Mouse (Mus musculus) megakaryocyte-erythroid progenitor cell, adult 5-6 weeks (primary cell): ENCODE data around the gene Bcor. TPM values are rescaled to one million over a fixed set of nuclear protein-coding genes. Genes with fewer than 3 reads are reported as not detected.
A peak's percentile ranks its signal among the peaks of the same experiment; 100 is the strongest.

Experiments
- ATAC-seq: replicated peaks from 2 replicates; pipeline ENCODE4 v1.8.0; 2016; ENCODE audit warnings: mild to moderate bottlenecking, inconsistent platforms; ENCODE audit not compliant: severe bottlenecking, poor library complexity, low FRiP score, low TSS enrichment
- total RNA-seq, 2 experiments: library from RNA; stranded (forward) in 1 of 2; stranded (reverse) in 1 of 2; fragments of 200-1000, 215-1000 nt in 1 of 2; fragments of >200 nt in 1 of 2; fragmentation: Nextera tagmentation in 1 of 2; gene quantifications; 2 replicates each; pipeline ENCODE4 v1.2.3; 2014 to 2017

Bcor gene
- total RNA-seq, 2 experiments from 2014 or later = 28.9 to 35.6 TPM

DNA sequence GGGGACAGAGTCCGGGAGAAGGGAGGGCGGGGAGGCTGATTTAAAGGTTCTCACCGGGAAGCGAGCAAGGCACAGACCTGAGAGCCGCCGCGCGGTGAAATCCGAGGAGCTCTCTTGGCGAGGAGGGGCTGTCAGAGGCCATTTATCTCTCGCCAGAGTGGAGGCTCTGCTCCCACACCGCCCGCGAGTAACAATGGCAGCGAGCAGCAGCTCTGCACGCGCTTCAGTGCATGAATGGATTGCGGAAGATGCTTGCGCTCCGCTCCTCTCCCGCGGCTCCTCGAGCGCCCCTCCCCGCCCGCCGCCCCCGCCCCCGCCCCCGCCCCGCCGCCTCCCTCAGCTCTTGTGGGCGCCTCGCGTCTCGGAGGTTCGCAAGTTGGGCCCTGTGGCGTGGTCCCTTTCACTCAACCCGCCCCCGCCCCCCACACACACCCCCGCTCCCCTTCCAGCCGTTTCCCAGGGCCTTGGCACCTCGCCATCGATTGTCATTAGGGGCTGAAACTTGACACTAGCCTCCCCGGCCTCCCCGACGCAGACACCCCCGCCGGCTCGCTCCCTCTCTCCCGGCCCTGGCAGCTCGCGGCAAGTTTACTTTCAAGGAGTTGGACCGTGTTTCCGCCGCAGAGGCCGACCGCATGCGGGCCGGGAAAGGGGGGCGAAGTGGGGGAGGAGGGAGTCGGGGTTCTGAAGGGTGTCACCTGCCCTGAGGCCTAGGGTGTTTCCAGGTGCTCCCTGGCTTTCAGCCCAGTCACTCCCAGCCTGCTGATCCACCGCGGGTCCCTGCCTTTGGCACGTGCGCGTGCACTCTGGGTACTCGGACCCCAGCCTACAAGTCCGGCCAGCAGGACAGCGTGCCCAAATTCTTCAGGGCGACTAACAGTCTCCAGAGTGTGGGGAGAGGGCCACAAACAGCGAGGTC lies 31.7 kb downstream of the Bcor start:
- no peak for ATAC-seq

DNA sequence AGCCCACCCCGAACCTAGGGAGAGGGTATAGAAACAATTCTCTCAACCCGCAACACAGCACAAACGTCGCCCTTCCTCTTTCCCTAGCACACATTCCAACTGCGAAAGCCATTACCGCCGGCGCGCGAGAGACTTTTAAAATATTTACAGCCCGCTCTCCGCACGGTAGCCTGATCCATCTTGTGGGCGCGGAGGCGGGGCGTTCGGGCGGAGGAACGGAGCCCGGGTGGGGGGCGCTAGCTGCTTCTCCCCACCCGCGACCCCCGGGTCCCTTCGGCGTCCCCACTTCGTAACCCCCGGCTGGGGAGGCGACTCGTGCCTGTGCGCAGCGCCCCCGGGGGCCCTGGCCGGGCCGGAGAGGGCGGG lies 32.4 kb downstream of the Bcor start:
- no peak for ATAC-seq

DNA sequence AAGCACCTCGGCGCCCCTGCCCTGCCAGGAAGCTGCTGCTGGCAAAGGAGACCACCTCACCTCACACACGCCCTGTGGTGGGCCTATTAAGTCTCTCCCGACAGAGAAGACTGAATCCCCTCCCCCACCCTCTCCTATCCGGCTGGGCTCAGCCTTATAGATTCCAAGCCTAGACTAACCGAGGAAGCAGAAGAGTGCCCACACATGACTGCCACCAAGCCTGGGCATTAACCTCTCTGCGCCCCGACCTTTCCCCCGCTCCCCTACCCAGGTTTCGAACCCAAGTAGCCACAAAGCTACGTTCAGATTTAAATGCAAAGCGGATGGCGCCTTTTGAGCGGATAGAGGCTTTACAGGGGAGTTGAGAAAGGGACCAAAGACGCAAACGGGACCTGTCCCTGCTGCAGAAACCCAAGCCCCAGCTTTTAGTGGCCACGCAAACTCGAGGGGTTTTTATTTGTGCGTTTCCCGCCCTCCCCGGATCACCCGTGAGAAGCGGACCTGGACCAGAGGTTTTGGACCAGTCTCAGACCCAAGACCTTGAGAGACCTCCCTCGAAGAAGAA lies 33.0 kb downstream of the Bcor start:
- ATAC-seq = no peak

DNA sequence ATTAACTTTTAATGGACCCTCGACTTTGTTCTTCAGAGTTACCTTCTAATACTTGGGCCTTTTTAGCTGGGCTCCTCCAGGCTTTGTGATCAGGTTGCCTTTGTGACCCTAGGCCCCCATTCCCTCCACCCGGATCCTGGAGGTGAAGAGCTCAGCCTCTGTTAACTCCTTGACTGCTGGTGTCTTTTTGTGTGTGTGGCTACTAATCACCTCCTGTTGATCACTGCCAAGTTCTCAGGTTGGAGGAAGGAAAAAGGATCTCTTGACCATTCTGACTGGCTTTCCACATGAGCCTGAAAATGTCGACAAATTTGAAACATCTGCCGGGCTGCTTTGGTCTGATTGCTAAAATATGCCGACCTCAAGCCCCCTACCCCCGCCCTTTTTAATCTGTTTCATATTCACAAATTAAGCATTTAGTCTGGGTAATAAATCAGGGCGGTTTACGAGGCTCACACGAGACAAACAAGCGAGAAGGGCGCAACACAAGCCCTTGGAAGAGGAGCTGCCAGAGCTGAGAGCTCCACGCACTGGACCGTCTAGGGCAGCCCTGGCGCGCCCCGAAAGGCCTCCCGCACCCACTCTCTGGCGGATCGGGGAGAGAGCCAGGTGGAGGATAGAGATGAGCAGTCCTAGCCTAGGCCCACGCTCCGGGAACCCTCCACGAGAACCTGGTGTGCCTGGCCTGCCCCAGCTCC lies 33.6 kb downstream of the Bcor start:
- no peak for ATAC-seq

DNA sequence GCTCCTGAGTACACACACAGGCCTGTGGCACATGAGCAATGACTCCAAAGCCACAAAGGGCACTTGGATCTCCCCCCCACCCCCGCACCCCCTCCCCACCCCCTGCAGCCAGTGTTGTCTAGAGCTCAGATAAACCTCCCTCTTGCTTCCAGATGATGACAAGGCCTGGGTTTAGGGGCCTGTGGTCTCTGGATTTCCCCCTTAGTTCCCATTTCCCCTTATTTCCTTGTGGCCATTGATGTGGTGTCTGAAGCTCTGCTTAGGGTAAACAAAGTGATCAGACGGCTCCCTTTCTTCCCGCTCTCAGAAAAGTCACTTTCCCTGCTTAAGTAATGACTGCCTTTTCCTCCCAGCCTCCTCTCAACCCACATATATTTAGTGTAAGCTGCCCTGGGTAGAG lies 35.6 kb downstream of the Bcor start:
- ATAC-seq = no peak

DNA sequence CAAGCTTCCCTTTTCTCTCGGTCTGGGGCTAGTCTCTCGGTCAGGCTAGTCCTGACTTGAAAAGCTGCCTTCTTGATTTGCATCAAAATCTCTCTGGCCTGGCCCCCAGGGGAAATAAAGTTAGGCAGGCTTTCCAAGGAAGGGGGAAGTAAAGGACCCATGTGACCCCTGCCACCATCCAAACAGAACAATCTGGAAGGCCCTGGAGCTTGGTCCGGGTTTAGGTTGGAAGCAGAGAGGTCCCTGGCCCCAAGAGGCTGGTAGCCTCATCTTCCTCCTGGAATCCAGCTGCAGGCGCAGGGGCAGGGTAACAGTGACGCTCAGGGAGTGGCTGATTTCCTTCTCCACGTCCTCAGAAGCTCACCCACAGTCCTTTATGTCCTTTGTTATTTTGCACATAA lies 36.5 kb downstream of the Bcor start:
- ATAC-seq = no peak

DNA sequence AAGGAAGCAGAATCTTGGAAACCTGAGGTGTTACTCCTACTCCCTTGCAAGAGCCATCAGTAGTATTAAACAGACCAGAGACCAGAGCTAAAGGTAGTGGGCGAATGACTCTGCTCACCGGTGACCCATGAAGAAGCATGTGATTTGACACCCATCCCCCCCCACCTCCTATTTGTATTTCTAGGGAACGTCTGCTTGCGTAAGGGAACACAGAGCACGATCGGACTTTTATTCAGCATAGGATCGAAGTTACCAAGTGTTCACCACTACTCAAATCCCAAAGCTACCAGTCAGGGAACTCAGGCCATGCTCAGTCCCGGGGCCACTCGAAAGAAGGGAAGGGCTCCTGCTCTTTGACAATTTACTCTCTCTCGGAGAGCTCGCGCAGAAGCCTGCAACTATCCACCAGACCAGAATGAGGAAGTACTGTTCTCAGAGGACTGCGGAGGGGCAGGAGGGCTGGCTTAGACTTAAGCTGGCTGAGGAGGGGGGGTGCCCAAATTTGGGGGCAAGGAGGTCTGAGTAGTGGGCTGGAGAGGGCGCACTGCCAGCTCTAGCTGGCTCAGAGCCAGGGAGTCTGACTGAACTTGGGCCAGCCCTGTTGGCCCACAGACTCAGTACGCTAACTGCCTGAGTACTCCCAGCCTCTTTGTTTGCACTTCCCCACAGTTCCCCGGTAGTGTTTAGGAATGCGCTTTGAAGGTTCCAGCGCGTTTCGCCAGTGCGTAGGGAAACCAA lies 37.4 kb downstream of the Bcor start:
- ATAC-seq = 0 out of 2 replicates have a peak, but pooled peaks have one; percentile 57

DNA sequence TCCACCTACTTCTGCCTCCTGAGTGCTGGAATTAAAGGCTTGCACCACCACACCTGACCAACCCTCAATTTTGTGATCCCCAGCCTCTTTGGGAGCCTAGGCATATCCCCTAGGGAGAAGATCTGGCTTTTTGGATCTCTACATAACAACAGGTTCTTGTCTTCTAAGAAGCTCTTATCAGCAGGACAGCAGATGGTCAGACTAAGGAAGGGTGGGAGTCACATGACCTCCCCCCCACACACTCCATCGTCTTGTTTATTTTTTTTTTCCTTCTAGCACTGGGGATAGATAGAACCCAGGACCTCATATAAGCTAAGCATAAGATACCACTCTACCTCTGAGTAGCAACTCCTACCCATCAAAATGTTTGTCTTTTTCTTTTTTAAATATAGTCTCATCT lies 40.7 kb downstream of the Bcor start:
- ATAC-seq = peak; percentile 41; the same call in 1 of the 2 replicates

DNA sequence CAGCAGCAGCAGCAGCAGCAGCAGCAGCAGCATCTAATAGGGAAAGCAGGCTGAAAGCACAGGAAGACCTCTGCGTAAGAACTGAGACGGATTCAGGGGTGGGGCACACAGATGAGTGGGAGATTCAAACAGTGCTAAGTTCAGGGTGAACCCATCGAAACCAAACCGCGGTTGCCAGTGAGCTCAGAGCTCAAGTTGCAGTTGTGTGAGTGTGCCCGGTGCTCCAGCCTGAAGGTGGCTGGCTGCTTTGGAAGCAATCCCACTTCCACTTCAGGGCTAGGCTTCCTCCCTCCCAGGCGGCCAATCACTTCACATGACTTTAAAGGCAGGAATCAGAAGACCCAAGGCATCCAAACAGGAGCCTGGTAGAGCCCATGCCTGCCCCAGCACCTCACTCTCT lies 44.0 kb downstream of the Bcor start:
- no peak for ATAC-seq

DNA sequence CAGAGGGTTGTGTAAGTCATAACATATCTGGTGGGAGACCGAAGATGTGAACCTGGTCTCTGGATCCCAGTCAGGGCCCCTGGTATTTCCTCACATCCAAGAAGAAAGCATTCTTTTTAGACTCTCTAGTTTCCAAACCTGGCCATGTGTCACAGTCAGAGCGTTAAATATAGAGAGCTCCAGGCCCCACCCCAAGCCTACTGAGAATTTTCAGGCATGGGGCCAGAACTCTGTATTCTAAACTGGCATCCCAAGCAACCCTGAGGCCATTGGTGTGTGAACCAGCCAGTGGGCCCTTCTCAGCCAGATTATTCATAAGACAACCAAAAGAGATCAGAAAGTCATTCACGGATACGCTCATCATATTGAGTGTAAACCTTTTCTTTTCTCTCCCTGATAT lies 48.0 kb downstream of the Bcor start:
- ATAC-seq = no peak

DNA sequence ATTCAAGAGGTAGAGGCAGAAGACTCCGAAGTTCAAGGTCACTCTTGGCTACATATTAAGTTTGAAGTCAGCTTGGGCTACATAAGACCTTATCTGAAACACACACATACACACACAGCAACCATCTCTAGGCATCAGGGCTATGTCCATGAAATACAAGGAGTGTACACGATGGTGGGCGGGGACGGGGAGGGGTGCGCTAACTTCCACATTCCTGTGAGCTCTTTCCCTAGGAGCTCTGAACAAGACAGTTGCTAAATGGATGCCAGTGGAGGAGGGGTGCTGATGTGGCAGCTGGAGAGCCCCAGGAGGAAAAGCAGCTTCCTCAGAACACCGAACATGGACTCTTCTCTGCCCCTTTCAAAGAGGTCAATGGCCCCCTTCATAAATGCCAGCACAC lies 49.6 kb downstream of the Bcor start:
- no peak for ATAC-seq

DNA sequence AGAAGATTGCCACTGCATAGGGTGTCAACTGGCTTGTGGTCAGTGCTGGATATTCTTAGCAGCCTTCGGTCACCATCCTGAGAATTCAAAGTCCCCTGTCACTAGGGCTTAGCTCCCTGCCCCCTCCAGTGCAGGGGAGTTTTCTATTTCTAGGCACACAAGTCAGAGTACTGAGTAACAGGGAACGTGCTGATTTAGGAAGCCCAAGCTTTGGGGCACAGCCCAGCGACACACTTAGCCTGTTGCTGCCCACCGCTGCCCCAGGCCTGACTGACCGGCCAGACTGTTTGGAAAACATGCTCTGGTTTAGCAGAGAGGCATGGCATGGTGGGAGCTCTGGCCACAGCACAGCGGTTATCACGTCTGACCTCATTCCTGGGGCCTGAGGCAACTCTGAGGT lies 54.8 kb downstream of the Bcor start:
- ATAC-seq = no peak

DNA sequence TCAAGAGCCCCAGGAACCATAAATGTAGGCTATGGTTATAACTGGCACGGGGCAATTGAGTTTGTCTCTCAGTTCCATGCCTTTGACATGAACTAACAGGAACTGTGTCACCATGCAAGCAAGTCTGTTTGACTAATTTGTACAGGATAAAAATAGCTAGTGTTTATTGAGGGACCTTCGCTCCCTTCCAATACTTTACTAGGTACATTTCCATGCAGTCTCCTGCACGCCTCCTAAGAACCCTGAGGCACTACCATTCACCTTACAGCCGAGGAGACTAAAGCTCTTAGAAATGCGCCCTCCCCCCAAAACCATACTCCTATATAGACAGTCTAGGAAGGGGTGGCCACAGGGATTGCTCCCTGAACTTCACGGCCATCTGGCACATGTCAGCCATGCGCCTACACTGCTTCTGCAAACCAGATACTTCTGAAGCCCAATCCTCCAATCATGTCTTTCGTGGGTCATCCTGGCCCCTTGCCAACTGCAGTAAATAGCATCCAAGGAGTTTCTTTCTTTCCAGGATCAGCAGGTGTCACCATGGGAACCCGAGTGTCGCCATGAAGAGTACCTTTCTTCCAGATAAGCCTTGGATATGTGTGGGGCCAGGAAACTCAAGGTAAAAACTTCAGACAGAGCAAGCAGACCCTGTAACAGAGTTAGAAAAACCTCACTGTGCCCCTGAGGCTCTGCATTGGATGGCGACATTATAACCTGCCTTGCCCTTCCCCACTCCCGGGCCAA lies 63.2 kb downstream of the Bcor start:
- no peak for ATAC-seq

DNA sequence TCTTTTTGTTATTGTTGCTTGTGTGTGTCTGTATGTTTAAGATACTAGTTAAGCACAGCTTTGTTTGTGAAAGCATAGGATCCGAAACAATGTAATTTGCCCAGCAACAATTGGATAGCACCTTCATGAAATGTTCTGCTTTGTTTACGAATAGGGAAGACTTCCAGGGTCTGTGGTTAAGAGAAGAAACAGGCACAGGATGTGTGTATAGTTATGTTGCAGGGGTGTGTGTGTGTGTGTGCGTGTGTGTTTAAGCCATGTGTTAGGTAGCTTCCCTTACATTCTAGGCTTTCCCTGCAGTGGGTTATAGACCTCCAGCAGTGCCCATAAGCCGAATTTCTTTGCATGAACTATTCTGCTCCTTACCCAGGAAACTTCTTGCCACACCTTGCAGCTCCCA lies 66.8 kb downstream of the Bcor start:
- ATAC-seq = no peak

DNA sequence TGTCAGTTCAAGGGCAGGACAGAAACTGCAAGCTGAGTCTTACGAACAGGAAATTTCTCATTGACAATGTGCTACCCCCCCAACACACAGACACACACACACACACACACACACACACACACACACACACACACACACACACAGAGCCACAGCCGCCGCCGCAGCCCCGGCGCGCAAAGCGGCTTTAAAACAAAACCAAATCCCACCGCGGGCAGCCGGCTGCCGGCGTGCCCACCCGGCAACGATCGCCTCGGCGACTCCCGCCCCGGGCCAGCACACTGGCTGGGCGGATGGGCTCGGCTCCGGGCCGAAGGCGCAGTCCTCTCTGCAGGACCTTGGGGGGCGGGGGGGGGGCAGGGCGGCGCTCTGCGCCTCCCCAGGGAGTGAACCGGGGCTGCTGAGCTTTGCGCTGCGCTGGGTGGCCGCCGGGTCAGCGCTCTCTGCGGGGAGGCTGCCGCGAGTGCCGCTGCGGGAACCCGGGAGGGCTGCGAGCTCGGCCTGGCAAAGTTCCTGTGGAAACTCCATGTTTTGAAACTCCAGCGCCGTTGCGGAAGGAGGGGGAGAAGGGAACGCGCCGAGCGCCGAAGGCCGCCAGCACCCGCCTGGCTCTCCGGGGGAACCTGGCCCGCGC lies 68.6 kb downstream of the Bcor start:
- ATAC-seq = no peak

DNA sequence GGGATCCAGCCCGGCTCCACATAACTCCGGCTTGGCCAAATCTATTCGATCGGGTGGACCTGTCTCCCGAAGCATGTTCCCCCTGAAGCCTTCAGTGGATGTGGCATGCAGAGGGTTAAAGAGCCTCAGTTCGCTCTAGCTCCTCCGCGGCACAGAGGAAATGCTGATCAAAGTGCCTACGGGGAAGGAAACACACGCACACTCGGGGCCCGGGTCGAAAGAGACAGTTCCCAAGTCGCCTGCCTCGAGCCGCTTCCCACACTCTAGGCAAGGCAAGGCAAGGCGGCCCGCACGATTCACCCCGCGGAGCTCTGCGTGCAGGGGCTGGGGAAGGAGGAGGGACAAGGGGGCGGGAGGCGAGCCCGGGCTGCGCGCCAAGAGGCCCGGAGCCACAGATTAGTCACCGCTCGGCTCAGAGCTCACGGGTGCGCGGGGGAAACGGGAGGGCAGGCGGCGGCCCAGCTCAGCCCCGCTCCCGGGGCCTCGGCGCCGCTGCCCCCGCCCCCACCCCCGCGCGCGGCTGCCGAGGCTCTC lies 69.2 kb downstream of the Bcor start:
- ATAC-seq = peak; percentile 48

DNA sequence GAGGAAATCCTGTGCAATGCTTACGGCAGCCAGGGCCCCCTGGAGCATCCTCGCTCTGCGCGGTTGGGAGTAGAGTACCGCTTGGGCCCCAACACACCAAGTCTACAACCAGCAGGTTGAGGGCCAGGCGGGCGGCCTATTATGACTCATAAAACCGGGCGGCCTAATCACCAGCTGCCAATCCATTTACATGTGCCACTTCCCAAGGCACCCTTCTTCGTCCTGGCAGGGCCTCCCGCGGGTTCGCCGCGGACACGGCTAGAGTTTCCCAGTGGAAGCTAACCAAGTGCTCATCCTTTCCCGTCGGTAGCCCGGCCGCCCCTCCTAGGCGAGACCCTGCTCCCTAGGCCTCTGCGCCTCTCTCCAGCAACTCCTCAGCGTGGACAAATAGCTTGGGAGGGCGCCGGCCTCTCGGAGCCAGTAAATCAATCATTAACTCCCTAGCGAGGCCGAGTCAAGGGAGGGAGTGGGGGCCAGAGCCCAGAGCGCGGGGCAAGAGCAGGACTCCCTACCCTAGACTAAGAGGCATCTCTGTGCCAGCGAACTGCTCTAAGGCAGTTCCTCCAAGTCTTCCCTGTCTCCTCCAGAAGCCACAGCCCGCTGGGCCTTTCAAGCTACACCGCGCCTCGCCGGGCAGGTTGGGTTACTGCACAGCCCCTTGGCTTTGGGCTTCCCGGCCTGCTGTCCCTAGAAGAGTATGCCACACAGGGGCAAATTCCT lies 69.8 kb downstream of the Bcor start:
- ATAC-seq = 0 out of 2 replicates have a peak, but pooled peaks have one; percentile 18
